Mouse (Mus musculus): ENCODE data around the gene Isoc2b.

DNA sequence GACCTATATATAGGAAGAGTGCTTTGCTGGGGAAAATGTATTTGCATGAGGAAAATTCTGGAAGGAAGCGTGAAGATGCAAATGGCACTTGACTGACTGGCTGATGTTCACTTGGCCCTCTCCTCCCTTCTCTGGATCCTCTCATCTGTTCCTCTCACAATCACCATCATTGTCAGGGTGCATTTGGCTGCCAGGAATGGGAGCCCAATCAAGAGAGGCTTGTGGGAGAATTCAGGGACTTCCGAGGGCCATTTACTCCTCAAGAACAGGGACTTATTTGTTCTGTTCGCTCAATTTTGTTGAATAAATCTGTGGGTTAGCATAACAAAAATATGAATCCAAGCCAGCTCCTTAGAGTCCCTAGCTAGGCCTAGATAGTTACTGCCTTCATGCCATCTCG is 48.4 kb downstream of the Isoc2b start:
- TF ChIP-seq CTCF (IDR thresholded peaks at IDR 0.05; ENCODE audit: low read depth) (no peak), EP300 (IDR thresholded peaks at IDR 0.05; ENCODE audit: low read depth) (no peak)

Measured in liver, embryonic 14.5 days (tissue).